Mouse (Mus musculus): ENCODE measurements around the gene Prkaa2.

The Prkaa2 gene

DNA sequence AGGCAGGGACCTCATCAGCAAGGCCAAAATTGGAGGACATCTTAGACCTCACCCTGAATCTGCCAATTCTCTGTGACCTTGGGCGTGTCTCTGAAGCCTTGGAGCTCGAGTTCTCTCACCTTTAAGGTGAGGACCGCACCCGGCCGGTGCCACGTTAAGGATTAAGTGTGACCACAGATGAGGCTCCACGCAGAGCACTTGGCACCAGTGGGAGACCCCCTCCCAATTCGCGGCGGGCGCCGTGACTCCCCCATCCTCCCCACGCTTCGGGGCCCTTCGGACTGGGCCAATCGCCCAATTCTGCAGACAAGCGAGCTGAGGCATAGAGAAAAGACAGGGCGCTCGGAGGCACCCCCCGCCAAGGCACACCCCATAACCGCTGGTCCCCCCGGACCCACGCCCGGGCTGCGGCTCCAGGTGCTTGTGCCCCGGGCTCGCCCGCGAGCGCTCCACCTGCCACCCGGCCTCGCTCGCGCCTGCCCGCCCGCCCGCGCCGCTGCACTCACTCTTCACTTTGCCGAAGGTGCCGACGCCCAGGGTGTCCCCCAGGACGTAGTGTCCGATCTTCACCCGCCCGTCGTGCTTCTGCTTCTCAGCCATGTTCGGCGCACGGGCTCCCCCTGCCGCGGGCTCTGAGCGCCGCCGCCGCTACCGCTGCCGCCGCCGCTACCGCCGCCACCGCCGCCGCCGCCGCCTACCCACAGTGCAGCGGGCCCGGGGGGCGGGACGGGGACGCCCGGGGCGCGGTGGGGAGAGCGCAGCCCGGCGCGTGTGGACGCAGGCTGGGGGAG lies at the start of gene Prkaa2:
Gene Prkaa2 (minus strand): TSS at position 692 of the 791 bp plus-strand sequence.
- DNase-seq: peak; percentile 76

DNA sequence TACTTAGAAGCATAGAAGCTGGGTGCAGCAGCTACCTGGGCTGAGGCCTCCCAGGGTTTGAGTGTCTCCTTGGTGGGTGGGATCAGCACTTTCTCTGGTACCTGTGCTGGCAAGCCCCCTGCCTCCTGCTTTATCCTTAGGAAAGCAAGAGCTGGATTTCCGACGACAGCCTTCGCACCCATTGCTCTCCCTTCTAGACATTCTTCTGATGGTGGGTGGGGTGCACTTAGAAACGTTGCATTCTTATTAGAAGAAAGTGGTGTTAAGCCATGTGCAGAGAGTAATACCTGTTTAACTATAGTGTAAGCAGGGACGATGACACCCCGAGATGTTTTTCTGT lies 49.8 kb upstream of the Prkaa2 start:
- DNase-seq: no peak

DNA sequence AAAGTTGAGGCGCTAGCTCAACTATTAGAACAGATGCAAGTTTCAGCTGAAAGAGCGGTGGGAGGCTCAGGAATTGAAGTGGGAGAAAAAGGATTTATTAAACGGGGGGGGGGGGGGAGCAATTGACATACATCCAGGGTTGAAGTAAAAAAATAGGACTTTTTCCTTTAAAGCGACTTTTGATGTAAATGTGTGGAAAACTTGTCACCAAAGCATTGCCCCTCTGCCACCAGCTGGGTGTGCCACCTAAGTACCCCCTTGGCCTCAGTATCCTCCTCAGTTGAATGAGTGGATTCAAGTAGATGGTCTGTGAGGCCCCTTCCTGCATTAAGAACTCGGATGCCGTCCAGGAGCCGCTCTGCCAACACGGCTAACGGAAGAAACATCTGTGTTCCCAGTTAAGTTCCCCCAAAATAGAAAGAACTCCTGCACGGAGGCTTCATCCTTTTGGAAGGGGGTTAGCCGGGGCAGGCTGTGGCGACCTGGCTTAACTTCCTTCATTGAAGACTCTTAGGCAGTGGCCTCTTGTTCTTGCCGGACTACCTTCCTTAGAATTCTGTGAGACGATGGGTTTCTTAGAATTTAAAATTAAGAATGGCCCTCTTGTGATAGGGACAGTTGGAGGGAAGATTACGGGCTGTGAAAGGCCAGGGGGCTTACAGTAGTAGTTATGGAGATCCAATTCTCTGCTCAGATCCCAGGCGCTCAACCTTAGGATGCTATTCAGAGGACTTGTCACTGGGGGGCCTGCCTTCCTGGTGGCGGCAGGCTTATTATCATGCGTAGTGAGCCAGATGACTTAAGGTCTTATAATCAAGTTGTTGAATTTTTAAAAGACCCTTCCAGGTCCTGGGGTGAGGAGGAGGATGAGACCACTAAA lies 49.2 kb upstream of the Prkaa2 start:
- no peak for DNase-seq

DNA sequence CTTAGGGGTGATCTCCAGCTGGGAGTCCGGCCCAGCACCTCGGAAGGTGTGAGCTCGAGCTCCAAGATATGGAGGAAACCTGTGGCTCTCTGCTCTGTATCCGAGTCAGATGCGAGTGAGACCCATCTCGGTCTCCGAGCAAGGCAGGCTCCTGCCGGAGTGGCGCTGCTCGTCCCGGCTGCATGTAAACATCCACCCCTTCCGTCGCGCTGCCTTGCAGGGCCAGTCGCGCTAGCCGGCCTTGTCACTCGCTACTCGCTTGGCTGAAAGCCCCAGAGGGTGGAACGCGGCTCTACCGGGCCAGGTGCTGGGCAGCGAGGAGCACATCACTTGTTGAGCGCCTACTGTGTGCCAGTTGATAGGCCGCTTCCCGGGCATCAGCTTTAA lies 48.5 kb upstream of the Prkaa2 start:
- DNase-seq: peak; percentile 26

DNA sequence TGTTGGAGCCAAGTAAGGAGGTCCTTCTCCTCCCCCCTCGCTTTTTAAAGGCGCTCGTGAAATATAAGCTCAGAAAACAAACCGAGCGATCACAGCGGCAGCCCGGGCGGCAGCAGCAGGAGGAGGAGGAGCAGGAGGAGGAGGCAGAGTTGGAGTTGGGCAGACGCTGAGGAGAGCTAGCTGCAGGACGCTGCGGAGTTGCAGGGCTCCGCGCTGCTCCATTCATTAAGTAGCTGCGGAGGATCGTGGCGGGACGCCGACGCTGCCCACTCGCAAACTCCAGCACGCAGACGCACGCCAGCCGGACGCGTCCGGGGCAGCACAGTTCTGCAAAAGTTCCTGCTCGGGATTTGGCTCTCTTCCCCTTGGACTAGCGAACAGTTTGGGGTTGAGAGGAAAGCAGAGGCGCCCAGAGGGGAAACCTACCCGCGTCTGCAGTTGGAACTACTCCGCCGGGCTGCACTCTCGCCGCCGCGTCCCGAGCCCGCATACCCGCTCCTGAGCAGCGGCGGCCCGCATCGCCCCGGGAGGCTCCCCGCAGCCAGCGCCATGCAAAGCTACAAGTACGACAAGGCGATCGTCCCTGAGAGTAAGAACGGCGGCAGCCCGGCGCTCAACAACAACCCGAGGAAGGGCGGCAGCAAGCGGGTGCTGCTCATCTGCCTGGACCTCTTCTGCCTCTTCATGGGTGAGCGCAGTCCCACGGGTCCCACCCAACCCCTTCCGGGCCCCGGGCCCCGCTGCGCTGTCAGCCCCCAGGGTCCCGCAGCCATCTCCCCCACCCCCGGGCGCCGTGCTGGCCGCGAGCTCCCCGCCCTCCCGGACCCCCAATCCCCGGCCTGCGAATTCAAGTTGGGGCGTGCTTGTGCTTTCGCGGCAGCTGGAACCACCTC lies 47.8 kb upstream of the Prkaa2 start, which contains the start of gene Plpp3:
Gene Plpp3 (plus strand): TSS at position 72 of the 893 bp plus-strand sequence.
- peak; percentile 27 for DNase-seq

DNA sequence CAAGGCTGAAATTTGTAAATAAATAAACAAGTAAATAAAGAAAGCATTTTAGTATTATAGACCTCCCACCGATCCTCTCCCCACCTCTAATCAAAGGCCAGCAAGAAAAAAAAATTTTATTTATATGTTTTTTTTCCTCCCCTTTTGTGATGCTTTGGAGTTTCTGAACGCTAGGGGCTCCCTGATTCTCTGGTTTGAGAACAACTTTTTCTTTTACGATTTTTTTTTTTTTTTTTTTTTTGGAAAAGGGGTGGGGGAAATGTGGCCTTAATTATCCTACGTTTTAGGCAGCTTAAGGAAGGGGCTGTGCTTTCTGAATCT lies 47.2 kb upstream of the Prkaa2 start:
- no peak for DNase-seq

DNA sequence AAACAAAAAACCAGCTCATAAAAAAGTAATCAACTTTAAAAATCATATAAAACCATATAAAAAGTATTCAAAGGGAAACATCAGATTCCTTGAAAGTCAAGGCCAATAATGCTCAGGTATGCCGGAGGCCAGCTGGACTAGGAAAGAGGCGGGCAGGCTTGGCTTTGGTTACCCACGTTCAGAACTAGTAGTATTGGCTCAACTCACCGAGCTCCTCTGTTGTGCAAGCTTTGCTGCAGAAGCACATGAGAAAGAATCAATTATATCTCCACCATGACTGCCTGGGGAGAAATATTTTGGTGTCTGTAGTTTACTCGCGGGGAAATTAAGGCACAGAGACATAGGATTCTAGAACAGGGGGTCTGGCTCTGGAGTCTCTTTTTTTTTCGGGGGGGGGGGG lies 46.6 kb upstream of the Prkaa2 start:
- DNase-seq: no peak

DNA sequence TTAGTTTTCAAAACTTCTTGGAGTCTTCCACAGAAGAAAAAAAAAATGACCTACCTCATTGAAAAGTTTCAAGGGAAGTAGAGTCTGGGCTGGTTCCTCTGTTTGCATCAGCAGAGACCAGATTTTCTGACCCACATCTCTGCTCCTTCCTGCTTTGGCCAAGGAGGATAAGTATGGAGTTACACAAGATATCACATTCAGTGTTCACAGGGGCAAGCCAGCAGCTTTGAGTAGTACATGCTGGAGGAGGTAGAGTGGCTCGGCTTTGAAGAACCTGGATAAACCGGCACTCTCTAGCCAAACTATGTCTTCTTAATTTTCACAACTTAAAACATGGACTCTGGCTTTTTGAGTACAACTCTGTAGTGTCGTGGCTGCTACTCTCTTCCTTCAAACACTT lies 43.5 kb upstream of the Prkaa2 start:
- DNase-seq: no peak

DNA sequence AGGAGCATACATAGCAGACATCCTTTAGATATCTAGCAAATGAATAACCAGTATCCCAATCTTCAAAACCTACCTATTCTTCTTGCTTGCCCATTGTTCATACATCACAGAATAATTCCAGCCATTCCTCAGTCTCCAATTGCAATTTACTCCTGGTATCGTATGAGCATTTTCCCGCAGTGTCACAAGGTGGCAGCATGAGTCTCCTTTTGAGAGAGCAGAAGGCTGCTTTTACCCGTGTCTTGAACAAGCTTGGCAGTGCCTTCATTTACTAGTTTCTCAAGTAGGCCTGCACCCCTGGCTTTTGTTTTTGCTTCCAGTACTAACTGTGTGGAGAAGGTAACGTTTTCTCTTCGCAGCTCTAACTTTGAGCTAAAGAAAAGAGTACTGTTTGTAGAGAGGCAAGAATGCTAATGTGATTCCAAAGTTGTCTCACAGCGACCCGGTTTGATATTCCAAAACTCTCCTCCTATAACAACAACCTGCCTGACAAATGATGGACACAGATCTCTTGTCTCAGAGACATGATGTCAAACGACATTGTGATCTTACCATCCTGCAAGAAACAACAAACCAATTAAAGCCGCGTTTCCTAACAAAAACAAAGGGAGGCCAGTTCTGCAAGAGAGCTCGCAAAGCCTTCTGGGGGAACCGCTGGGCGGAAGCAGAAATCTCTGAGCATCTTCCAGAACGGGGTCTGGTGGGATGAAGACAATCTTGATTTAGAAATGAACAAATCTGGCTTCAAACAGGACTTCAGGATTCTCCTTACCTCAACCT lies 42.4 kb upstream of the Prkaa2 start:
- peak; percentile 31 for DNase-seq

DNA sequence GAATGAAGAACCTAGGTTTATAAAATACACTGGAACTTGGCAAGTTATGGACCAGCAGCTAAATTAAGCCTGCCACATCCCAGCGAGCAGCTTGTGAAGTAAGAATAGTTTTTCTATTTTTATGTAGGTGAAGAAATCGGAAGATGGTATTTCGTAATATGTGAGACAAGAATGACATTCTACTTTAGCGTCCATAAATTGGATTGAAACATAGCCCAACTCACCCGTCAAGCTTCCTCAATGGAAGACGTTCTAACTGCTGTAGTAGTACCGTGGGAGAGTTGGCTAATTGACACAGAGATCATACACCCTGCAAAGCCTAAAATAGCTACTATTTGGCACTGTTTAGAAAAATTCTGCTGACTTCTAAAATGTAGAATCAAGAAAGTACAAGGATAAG lies 39.8 kb upstream of the Prkaa2 start:
- DNase-seq: no peak

DNA sequence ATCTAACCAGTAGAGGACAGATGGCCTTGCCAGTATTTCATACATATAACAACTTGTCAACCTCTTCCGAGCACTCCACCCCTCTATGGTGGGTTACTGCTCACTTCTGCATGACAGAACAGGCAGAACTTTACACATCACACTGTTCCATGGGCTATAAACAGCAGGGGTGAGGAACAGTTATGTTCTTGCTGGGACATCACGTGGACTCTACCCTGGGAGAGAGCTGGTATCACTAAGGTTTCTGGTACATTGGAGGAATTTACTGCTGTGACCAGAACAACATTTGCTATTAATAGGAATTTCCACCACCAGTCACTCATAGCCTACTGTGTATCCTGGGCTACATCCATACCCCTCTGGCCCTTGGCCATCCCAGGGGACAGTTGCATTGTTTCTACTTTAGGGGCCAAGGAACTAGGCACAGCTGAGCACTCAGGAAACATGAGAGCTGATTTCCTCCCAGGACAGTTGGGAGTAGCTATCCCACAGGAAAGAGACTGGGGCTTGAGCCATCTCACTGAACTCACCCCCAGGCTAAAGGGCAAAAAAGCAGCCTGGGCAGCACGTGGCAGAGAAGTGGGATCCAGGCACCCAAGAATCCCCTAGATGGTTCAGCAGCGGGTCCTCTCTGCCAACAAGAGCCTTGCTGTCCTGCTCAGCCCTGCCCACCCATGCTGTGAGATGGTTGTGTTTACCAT lies 23.8 kb upstream of the Prkaa2 start:
- DNase-seq: no peak

DNA sequence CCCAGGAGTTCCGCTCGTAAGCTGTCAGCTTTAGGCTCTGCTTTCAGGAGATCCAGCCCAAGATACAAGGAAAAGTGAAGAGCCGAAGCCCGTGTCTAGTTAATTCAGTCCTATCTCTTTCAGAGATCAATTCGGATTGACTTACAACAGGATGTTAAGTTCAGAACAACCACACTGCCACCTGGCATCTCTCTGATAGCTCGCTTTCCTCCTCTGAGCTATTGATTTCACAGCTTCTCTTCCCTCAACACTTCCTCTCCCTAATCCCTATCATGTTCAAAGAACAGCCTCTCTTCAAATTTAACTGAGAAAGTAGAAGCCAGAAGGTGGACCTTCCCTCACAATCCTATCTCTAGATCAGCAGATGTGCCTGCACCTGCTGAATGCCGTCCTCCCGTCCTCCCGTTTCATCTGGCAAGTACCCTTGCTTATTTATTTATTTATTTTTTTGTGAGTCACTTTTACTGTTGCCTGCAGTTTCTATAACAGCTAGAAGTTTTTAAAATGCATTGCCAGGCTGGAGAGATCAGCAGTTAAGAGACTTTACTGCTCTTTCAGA lies 22.1 kb upstream of the Prkaa2 start:
- DNase-seq: no peak

DNA sequence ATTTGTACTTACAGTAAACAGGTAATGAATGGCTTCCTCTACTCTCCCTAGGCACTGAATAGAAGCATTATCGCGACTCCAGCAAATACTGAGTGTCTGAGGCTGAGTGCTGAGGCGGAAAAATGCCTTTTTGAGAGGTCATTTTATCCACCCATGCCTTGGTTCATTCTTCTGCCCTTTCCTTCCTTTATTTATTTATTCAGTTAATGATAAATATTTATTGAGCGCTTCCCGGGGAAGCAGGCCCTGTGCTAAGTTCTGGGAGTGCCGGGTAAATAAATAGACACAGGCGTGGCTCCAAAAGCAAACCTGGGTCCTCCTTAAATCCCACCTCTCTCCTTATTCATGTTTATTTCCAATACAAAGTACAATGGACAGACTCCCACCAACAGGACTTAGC lies 19.5 kb upstream of the Prkaa2 start:
- no peak for DNase-seq

DNA sequence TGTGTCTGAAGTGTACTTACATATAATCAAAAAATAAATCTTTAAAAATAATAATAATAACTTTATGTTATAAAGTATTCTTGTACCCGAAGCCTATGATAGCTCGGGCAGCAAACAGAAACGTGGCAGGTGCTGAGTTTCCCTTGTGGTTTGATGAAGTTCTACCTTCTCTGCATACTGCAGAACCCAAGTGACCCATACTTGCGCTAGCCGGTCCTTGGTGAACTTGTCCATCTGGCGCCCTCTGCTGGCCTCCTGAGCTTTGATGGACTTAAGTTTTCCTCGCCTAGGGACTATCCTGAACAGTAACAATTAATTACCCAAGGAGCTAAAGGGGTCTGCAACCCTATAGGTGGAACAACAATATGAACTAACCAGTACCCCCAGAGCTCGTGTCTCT lies 12.7 kb upstream of the Prkaa2 start:
- DNase-seq: peak; percentile 70

DNA sequence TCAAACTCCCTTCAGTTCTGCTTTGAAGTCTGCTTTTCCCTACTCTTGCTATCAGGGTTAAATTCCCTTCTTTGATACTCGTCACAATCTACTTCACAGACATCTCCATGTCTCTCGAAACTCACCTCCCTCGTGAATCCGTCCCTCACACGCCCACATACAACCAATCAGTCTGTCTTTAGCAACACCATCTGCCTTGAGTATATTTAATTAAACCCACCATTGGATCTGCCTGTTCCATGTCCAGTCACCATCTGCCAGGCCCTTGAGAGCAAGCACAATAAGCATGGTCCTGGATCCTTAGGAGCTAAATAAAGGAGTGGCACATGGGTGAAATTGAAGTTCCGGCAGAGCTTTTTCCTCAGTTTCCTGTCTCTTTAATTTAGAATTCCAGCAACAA lies 11.4 kb upstream of the Prkaa2 start:
- no peak for DNase-seq

DNA sequence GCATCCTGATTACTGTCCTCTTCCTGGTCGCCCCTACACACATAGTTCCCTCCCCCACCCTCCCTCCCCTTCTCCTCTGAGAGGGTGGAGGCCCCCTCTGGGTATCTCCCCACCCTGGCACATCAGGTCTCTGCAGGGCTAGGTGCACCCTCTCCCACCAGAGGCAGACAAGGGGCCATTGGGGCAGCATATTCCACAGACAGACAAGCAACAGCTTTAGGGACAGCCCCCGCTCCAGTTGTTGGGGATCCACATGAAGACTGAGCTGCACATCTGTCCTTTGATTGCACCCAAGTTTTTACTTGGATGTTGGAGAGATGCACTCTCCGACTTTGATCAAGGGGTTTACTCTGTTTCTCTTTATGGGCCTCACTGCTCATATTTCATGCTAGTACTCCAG lies 3.8 kb upstream of the Prkaa2 start:
- DNase-seq: no peak

DNA sequence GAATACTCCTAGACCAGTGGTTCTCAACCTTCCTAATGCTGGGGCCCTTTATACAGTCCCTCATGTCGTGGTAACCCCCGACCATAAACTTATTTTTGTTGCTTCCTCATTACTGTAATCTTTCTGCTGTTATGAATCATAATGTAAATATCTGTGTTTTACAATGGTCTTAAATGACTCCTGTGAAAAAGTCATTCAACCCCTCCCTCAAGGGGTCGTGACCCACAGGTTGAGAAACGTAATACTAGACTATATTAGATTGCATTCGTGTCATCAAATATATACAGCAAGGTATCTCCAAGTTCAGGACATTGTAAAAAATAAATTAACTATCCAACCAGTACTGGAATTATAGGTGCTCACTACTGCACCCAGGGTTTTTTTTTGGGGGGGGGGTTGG lies 3.4 kb upstream of the Prkaa2 start:
- DNase-seq: no peak

DNA sequence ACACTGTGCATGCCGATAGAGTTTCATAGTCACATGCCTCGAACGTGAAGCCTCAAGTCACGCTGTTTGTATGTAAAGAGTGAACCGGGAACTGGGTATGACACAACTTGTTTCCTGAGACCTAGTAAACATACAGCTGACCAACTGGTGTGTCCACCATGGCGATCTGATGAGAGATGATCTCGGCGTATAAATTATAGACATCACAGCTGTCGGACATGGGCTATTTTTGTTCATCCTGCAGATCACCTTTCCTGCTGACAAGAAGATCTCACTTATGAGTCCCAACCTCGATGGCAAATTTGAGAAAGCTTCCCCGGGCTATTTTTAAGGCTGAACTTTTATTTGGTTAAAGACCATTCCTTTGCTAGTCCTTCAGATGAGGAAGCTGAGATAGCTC lies 2.1 kb upstream of the Prkaa2 start:
- no peak for DNase-seq

DNA sequence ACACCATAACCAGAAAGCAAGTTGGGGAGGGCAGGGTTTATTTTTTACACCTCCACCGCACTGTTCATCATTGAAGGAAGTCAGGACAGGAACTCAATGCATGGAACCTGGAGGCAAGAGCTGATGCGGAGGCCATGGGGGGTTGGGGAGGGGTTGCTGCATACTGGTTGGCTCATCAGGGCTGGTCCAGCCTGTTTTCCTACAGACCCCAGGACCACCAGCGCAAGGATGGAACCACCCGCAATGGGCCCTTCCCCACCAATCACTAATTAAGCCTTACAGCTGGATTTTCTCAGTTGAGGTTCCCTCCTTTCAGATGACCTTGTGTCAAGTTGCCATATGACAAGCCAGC lies 970 bp upstream of the Prkaa2 start:
- peak; percentile 37 for DNase-seq

DNA sequence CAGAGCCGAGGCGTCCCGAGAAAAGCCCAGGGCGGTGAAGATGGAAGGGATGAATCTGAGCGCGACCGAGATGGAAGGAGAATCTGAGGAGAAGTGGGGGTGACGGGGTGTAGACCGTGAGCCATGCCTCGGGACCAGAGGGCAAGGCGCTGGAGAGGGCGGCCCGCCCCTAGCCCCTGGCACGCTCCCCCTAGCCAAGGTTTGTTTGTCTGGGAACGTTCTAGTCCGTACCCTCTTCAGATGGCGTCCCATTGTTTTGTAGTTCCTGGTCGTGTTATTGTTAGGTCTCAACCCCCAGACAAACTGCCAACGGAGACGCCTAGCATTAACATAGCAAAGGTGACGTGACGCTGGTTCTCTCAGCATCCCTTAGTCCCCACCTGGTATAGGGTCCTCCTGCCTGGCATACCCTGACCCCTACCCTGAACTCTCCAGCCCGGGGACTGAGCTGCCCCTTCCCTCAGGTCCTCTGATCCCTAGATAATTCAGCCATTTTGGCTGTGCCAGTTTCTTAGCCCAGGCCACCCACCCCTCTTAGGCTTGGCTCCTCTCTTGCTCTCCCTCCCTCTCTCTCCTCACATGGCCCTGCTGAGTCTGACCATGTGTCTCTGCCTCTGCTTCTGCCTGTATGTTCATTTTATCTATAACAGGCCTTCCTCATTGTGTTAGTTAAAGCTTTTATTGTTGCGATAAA lies 447 bp upstream of the Prkaa2 start:
- peak; percentile 48 for DNase-seq

DNA sequence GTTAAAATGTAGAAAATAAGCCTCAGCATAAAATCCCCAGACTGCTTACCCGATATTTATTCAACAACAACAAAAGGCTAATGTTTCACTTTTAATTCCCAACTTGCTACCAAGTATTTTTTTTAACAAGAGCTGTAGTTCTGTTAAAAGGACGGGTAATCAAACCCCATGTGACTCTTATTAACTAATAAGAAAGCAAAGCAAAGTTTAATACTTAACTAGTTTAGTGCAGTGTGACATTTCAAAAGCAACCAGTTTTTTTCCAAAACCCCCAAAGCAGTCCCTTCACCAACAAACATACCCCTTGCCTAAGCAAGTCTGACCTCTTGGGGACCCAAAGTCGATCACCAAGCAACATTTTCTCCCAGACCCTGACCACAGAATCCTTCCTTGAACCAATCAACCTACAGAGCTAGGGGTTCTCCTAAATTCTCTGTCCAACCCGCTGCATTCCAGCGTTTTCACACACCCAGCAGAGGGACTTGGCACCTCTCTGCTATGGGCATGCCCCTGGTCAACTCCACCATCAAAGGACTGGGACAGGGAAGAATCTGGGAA lies 970 bp downstream of the Prkaa2 start:
- DNase-seq: no peak
